Mouse (Mus musculus): ENCODE data around the gene 5430427O19Rik.

The 5430427O19Rik gene

DNA sequence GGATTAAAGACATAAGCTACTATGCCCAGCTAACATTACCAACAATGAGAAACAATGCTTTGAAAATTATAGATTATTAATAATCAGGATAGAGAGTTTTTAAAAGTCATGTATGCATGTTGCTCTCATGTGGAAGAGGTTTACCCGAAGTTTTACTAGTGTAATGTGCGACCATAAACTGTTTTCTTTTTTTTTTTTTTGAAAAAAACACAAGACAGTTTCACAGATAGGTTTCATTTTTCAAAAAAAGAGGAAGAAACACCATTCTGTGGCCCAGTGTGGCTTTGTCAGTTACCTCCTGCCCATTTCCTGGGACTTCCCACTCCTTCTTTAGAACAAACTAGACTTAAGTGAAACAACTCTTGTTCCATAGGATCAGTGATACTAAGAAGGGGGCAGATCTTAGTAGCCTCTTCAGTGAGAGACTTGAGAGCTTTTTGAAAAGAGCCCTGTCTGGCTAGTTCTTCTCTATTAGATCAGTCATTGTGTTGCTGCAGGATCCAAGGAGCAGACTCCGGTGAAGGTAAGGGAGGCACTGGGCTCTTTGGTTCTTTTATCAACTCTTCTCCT is at the start of gene 5430427O19Rik:
5430427O19Rik (plus strand) TSS at position 441 of the 570 bp plus-strand sequence.
- DNase-seq (ENCODE audit: extremely low read depth, low read depth, low spot score) = no peak

DNA sequence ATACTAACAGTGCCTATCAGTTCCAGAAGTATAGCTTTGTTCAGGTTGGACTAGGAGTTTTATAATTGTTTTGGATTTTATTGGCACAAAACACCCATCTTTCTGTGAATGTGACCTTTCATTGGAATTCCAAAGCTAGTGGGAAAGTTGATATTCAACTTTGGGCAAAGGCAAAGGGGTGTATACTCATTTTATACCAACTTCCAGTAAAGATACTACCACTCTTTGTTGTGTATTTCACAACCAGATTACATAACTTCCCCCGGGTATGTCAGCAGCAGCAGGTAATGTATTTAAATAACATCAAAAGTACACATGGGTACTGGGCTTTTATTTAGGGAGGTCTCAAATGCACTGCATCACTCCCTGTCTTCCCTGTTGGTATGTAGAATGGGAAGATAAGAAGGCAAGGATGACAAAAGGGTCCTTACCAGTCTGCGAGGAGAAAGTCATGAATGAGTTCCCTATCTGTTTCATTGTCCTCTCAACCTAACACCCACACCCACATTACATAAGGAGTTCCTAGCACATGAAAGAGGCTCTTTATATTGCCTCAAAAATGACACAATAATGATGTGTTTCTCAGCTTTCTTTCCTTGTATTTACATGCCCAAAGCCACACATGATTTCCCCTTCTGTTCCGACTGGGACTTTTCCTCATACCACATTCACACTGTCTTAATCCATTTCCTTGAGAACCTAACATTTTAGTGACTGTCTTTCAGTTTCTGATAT is 42.3 kb upstream of the 5430427O19Rik start:
- DNase-seq (ENCODE audit: extremely low read depth, low read depth, low spot score) = peak; percentile 19

DNA sequence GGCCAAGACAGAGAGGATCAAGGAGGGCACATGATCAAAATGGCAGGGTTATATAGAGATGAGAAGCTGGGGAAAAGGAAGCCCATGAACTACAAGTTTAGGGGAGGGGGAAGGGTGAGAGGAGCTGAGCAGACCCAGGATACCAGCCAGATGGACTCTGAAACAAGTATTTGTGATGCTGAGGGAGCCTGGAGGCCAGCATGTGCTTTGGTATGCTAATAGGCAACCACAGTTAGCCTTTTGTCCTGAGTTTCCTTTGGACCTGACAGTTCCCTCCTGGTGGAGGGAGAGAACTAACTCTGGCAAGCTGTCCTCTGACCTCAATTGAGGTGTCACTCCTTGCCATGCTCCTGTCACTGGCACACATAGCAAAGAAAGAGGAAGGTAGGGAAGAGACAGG is 41.2 kb upstream of the 5430427O19Rik start:
- DNase-seq (ENCODE audit: extremely low read depth, low read depth, low spot score) = no peak

DNA sequence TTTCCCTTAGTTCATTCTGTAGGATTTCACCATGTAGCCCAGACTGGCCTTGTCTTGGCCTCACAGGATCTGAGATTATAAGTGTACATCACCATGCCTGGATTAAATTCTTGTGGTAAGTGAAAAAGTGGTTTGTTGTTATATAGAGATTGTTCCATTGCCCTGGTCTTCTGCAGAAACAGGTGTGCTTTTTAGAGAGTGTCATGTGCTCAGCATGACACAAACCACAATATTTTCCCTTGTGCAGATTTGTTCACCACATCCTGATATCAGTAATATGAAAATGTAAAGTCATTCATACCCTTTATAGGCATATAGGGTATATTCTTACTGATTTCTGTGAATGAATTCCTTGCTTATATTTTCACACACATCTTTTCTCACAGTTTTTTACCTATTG is 31.0 kb upstream of the 5430427O19Rik start:
- no peak for DNase-seq (ENCODE audit: extremely low read depth, low read depth, low spot score)

DNA sequence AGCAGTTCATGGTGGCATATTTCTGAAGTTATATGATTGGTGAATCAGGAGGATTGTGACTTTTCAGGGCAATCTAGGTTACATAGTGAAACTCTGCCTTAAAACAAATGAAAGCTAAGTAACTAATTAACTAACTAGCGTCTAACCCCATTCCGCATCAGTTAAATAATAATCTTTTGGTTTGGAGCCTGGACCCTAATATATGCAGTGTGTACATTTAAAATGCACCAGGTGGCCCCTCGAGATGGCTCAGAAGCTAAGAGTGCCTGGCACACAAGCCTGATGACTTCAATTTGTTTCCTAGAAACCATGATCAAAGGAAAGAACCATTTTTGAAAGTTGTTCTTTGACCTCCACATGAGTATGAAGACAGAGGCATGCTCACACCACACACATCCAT is 14.2 kb upstream of the 5430427O19Rik start:
- no peak for DNase-seq (ENCODE audit: extremely low read depth, low read depth, low spot score)

DNA sequence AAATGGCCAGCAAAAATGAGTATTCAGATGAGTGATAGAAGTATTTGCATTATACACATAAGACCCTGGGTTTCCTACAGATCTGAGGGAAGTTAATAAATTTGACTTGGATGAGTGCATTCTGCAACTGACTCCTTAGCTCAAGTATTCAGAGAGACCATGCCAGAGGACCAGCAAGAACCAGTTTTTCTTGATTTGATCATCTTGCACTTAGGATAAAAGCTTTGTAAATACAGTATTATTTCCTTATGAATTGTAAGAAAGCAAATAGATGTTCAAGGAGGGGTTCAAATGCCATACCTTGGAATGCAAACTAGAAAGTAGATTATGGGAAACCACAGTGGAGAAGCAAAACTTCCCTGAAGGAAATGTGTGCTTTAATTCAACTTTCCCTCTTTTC is 13.0 kb upstream of the 5430427O19Rik start:
- no peak for DNase-seq (ENCODE audit: extremely low read depth, low read depth, low spot score)

DNA sequence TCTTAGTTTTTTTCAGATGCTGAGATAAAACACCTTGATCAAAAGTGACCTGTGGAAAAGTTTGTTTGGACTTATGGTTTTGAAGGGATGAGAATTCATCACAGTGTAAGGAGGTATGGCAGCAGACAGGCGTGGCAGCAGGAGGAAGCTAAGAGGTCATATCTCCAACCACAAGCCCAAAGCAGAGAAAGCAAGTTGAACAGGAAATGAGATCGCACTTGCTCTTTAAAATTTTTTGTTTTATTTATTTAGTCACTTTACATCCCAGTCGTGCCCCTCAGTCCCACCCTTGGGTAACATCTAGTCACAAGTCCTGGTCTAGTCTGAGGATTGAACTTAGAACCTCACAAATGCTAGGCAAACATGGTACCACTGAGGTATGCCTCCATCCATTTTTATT is 2.1 kb upstream of the 5430427O19Rik start:
- DNase-seq (ENCODE audit: extremely low read depth, low read depth, low spot score) = no peak

DNA sequence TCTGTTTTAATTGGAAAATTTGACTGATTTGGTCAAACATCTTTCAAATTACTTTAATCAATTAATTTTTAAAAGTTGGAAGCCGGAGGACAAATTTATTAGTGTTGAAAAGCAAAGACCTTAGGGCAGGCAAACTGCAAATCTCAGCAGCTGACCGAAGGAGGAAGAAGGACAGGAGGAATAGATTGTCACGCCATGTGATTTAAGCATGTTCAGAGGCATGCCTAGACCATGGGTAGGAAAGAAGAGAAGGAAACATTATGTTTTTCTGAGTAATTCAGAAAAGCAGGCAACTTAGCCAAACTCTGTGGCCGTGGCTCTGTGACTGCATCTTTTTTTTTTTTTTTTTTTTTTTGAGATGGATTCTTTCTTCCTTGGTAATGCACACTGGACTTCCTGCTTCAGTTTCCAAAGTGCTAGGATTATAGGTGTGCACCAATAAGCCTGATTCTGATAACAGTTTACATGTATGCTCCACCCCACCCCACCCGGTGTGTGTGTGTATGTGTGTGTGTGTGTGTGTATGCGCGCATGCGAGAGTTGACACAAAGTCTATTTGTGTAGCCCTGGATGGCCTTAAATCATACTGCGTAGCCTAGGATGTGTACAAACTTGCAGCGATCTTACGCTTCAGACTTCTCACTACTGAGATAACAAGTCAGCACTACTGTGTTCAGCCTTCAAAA is 1.4 kb downstream of the 5430427O19Rik start:
- no peak for DNase-seq (ENCODE audit: extremely low read depth, low read depth, low spot score)

DNA sequence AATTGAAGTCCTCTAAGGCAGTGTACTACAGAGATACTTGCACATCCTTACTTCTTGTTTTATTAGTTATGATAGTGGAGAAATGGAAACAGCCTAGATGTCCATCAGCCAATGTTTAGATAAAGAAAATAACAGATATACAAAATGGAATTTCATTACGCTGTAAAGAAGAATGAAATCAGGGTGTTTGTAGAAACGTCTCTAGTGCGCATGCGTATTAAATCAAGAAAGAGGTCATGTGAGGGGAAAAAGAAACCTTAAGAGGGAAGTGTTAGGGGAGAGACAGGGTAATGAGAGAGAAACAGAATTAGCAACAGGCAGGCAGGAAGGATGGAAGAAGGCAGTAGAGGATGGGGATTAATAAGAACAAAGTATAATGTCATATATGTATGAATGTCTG is 4.2 kb downstream of the 5430427O19Rik start:
- no peak for DNase-seq (ENCODE audit: extremely low read depth, low read depth, low spot score)

DNA sequence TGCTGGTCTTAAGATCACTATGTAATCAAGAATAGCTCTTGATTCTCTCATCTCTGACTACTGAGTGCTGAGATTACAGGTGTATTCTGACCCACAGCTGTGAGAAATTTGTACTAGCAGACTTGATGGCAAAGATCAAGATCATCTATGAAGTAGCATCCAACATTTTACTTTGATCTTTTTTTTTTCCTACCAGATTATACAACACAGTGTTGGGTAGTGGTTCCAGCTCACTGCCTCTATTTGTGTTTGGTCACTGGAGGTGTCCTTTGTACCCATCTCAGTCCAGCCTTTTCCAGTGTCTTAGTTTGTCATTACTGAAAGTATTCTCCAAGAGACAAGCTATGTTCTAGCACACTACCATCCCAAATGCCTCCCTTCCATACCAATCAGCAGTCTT is 5.8 kb downstream of the 5430427O19Rik start:
- DNase-seq (ENCODE audit: extremely low read depth, low read depth, low spot score) = no peak

DNA sequence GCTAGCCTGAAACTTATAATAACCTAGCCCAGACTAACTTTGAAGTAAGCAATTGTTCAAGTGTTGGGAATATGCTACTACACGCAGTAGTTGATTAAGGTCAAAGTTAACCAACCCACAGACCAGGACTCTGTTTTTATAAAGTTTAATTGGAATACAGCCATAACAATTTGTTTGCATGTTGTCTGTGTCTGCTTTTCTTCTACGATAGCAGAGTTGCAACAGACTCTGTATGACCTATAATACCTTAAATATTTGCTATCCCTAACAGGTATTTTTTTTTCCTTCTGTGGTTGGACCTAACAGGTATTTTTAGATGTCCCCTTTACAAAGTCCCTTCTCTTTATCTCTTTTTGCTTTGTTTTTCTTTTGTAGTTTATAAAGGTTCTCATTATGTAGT is 7.6 kb downstream of the 5430427O19Rik start:
- DNase-seq (ENCODE audit: extremely low read depth, low read depth, low spot score) = no peak

DNA sequence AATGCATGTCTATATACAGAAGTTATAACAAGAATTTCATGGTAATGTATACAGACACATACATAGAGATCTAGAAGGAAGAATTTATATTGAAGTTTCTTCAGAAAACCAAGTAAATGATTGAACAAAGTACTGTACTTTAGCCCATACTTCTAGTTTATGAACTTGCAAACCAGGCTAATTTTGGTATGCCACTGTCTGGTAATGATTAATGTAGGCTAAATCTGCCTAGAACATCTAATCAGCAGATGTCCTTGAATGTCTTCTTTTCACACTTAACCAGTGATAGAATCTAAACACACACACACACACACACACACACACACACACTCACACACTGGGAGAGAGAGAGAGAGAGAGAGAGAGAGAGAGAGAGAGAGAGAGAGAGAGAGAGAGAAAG is 8.1 kb downstream of the 5430427O19Rik start:
- DNase-seq (ENCODE audit: extremely low read depth, low read depth, low spot score) = no peak

DNA sequence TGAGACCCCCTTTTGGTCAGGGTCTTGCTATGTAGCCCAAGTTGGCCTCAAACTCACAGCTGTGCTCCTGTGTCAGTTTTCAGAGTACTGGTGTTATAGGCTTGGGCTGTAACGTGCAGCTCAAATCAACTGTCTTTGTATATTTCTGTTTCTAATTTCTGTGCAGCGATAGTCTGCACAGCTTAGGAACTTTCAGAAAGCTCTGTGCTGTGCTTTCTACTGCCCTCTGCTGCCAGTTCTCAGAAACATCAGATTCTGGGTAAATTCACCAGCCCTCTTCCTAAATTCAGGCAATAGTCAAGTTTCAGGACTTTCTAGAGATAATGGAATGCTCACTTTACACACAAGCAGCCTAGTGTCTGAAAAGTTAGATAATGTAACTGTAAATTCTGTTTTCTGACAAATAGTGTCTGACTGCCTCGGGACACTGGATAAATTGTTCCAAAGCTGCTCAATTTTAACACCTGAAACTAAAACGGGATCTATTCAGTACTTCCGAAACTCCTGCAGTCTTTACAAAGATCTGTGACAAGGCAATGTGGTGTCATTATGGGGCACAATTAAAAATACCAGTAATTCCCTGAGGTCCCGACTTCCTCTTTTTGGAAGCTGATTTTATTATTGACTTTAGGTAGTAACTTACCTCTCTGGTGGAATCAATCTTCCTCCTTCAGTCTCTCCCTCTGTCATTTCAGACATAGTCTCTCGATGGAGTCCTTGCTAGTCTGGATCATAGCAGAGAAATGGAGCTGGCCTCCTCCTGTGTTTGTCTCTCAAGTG is 9.2 kb downstream of the 5430427O19Rik start:
- DNase-seq (ENCODE audit: extremely low read depth, low read depth, low spot score) = no peak

DNA sequence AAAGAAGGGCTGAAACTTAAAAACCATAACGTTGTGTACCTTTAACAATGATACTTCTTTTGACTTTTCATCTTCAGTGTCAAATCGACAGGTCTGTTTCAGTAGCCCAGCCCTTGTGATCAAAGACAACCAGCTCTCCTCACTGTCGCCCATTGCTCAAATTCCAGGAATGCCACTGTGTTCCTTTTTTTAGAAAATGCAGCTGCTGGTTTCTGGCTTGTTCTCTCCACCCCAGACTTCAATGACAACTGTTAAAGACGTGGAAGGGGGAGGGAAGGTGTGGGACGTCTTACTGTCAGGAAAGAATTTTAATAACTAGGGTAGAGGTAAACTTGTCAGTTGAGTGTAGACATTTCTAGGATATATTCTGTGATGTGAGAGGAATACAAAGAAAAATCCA is 16.5 kb downstream of the 5430427O19Rik start:
- no peak for DNase-seq (ENCODE audit: extremely low read depth, low read depth, low spot score)

DNA sequence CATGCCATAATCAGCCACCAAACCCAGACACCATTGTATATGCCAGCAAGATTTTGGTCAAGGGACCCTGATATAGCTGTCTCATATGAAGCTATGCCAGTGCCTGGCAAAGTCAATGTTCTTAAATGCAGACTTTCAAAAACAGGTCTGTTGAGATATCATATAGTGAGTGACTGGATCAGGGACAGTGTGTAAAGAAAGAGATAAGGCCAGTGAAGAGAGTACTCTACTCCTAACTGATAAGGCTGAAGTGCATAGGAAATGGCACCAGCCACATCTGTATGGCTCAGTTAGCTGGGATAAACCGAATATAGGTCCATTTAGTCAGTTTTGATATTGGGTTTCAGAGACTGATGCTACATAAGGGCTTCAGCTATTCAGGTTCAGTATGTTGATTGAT is 31.0 kb downstream of the 5430427O19Rik start:
- no peak for DNase-seq (ENCODE audit: extremely low read depth, low read depth, low spot score)

DNA sequence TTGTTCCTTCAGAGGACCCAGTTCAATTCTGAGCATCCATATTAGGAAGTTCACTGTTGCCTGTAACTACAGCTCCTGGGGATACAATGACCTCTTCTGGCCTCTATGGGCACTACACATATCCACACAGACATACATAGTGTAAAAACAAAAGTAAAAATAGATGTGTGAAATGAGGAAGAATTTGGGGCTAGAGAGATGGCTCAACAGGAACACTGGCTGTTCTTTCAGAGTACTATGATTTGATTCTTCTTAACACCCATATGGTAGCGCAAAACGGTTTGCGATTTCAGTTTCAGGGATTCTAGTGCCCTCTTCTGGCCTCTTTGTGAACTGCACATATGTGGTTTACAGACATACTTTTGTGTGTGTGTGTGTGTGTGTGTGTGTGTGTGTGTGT is 48.9 kb downstream of the 5430427O19Rik start:
- no peak for DNase-seq (ENCODE audit: extremely low read depth, low read depth, low spot score)

DNA sequence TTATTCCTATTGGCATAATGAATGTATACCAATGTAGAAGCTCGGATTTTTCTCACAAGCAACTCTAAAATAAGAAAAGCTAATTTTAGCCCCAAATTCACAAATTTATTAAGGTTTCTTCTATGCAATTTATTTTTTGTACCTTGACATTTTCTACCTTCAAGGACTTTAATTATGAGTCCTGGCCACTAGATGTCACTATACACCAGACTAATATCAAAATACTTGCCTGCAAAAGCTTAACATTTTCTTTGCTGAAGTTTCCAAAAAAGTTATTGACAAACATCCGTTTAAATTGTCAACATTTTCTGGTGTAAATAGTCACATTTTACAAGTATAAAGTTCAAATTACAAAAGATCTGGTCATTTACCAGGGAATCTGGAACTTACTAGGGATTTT is 62.8 kb downstream of the 5430427O19Rik start:
- DNase-seq (ENCODE audit: extremely low read depth, low read depth, low spot score) = no peak

Measured in fat pad, adult 2 months (tissue).